Mouse (Mus musculus) intestine, postnatal 0 days (tissue): ENCODE measurements at regions not wholly inside any gene's neighbourhood (a gene's known extent, or its start where the extent isn't known, plus 50 kb on each side); places are given as distances from the start of the nearest gene placed in this dataset.

Experiments
- ATAC-seq: fragments of 200-750 bp; cut with Nextera tagmentation; 2 replicates; pipeline ENCODE4 v1.8.0; 2017; ENCODE audit warnings: mild to moderate bottlenecking, moderate TSS enrichment, moderate library complexity
- H3K27ac ChIP-seq: fragments of 300-500 bp; sonication (generic); 2 replicates; pipeline ENCODE4 v1.5.1; 2014; ENCODE audit warnings: mild to moderate bottlenecking, low read depth, low read length, moderate library complexity
- H3K27me3 ChIP-seq: fragments of 300-500 bp; sonication (generic); replicated peaks from 2 replicates; pipeline ENCODE4 v1.6.1; 2014; ENCODE audit warnings: low read length, mixed read lengths; ENCODE audit not compliant: control insufficient read depth, insufficient read depth
- H3K36me3 ChIP-seq: fragments of 300-500 bp; sonication (generic); 2 replicates; pipeline ENCODE4 v1.6.1; 2014; ENCODE audit warnings: mild to moderate bottlenecking, moderate library complexity; ENCODE audit not compliant: control insufficient read depth, insufficient read depth
- H3K4me1 ChIP-seq: fragments of 300-500 bp; sonication (generic); replicated peaks from 2 replicates; pipeline ENCODE4 v1.6.1; 2014; ENCODE audit warnings: antibody characterized with exemption, low read length, mixed read lengths; ENCODE audit not compliant: control insufficient read depth, insufficient read depth
- H3K4me2 ChIP-seq: fragments of 300-500 bp; sonication (generic); replicated peaks from 2 replicates; pipeline ENCODE4 v1.6.1; 2014; ENCODE audit warnings: low read depth, mild to moderate bottlenecking, moderate library complexity
- H3K4me3 ChIP-seq: fragments of 300-500 bp; sonication (generic); 2 replicates; pipeline ENCODE4 v1.5.1; 2014; ENCODE audit warnings: low read depth, low read length
- H3K9ac ChIP-seq: fragments of 300-500 bp; sonication (generic); 2 replicates; pipeline ENCODE4 v1.6.1; 2014; ENCODE audit warnings: mild to moderate bottlenecking, low read depth, low read length
- H3K9me3 ChIP-seq: fragments of 300-500 bp; sonication (generic); 2 replicates; pipeline ENCODE4 v1.6.1; 2016; ENCODE audit warnings: mixed run types; ENCODE audit not compliant: control insufficient read depth
- CTCF ChIP-seq: sonication (generic); IDR thresholded peaks from 2 replicates; pipeline ENCODE4 v1.5.1; 2016; ENCODE audit warnings: low read depth, mild to moderate bottlenecking, control low read depth, antibody characterized with exemption, moderate library complexity
- WGBS: fragments of 180-500 bp; shearing (Covaris S2); extraction: QIAGEN DNeasy Blood & Tissue Kit; methylation state at CpG from one replicate; pipeline ENCODE4 v1.1.7; 2014; 5-methylcytosine and 5-hydroxymethylcytosine counted together

GRCm38 (mm10) chr3:49096118-49096517, 661.0 kb downstream of the Pcdh18 start:
- no peak overlapping the region for H3K27ac ChIP-seq
- ATAC-seq, result no peak

GRCm38 (mm10) chr3:49093818-49094680, 663.1 kb downstream of the Pcdh18 start:
- H3K27ac ChIP-seq, result no peak overlapping the region
- no peak overlapping the region for H3K4me3 ChIP-seq
- H3K36me3 ChIP-seq, result no peaks in the 10 kb centered on the region
- H3K4me2 ChIP-seq, result no peak overlapping the region
- H3K9ac ChIP-seq, result no peak overlapping the region
- TF ChIP-seq CTCF, result peak; percentile 85
- ATAC-seq, result no peak
- H3K9me3 ChIP-seq, result no peaks in the 10 kb centered on the region
- H3K27me3 ChIP-seq, result no peaks in the 10 kb centered on the region
- no peaks in the 10 kb centered on the region for H3K4me1 ChIP-seq
- WGBS, result 24% methylated on average over 11 of the region's 11 CpGs

More at GRCm38 (mm10) chr3:49096118-49096517, 661.0 kb downstream of the Pcdh18 start:
- no peaks in the 10 kb centered on the region for H3K9me3 ChIP-seq
- no peaks in the 10 kb centered on the region for H3K36me3 ChIP-seq
- no peak for TF ChIP-seq CTCF
- H3K4me1 ChIP-seq, result no peaks in the 10 kb centered on the region
- no peak overlapping the region for H3K4me3 ChIP-seq
- no peaks in the 10 kb centered on the region for H3K27me3 ChIP-seq
- no peak overlapping the region for H3K4me2 ChIP-seq
- WGBS, result 84% methylated on average over 4 of the region's 4 CpGs
- no peak overlapping the region for H3K9ac ChIP-seq

- H3K27me3 ChIP-seq, result no peaks in the 10 kb centered on the region
- no peak overlapping the region for H3K9ac ChIP-seq
- no peak overlapping the region for H3K27ac ChIP-seq
- ATAC-seq, result no peak
- TF ChIP-seq CTCF, result no peak
- no peaks in the 10 kb centered on the region for H3K4me1 ChIP-seq
- H3K36me3 ChIP-seq, result no peaks in the 10 kb centered on the region
- H3K4me2 ChIP-seq, result no peak overlapping the region
- no peaks in the 10 kb centered on the region for H3K9me3 ChIP-seq
- H3K4me3 ChIP-seq, result no peak overlapping the region
Measured at GRCm38 (mm10) chr3:49068801-49069200, 688.3 kb downstream of the Pcdh18 start.

GRCm38 (mm10) chr3:49062081-49062480, 695.0 kb downstream of the Pcdh18 start:
- no peak for ATAC-seq
- no peak for TF ChIP-seq CTCF
- Histone ChIP-seq H3K27ac (no peak overlapping the region), H3K9ac (no peak overlapping the region), H3K4me2 (no peak overlapping the region), H3K4me3 (no peak overlapping the region), H3K27me3 (no peaks in the 10 kb centered on the region), H3K9me3 (no peaks in the 10 kb centered on the region), H3K4me1 (no peaks in the 10 kb centered on the region), H3K36me3 (no peaks in the 10 kb centered on the region)
- WGBS, result 82% methylated on average over 9 of the region's 9 CpGs

GRCm38 (mm10) chr3:49032981-49033380, 724.1 kb downstream of the Pcdh18 start:
- Histone ChIP-seq H3K9ac (no peak overlapping the region), H3K36me3 (no peaks in the 10 kb centered on the region), H3K4me2 (no peak overlapping the region), H3K9me3 (no peaks in the 10 kb centered on the region), H3K27me3 (no peaks in the 10 kb centered on the region), H3K27ac (no peak overlapping the region), H3K4me1 (no peaks in the 10 kb centered on the region), H3K4me3 (no peak overlapping the region)
- whole genome bisulfite sequencing, result 56% methylated on average over 5 of the region's 5 CpGs
- no peak for TF ChIP-seq CTCF
- no peak for ATAC-seq

GRCm38 (mm10) chr3:49009211-49009967, 747.7 kb downstream of the Pcdh18 start:
- WGBS, result 81% methylated on average over 6 of the region's 6 CpGs

More at GRCm38 (mm10) chr3:49009211-49009967, 747.7 kb downstream of the Pcdh18 start:
- Histone ChIP-seq H3K9me3 (no peaks in the 10 kb centered on the region), H3K9ac (no peak overlapping the region), H3K4me3 (no peak overlapping the region), H3K4me2 (no peak overlapping the region), H3K27me3 (no peaks in the 10 kb centered on the region), H3K4me1 (no peaks in the 10 kb centered on the region), H3K27ac (no peak overlapping the region), H3K36me3 (no peaks in the 10 kb centered on the region)
- no peak for ATAC-seq
- no peak for TF ChIP-seq CTCF
